Mouse (Mus musculus): ENCODE data around the gene 2010300C02Rik.
"Not testable (repeated sequence)": the region's sequence is repeated elsewhere in the genome, so short reads cannot be mapped to it uniquely, and the experiment has no call there.

Gene 2010300C02Rik

GRCm38 (mm10) chr1:37619542-37619941 is 100.3 kb downstream of the 2010300C02Rik start:
- DNase-seq: no peak

- no peak for DNase-seq
These were observed 102.8 kb downstream of the 2010300C02Rik start for GRCm38 (mm10) chr1:37617047-37617446.

DNA sequence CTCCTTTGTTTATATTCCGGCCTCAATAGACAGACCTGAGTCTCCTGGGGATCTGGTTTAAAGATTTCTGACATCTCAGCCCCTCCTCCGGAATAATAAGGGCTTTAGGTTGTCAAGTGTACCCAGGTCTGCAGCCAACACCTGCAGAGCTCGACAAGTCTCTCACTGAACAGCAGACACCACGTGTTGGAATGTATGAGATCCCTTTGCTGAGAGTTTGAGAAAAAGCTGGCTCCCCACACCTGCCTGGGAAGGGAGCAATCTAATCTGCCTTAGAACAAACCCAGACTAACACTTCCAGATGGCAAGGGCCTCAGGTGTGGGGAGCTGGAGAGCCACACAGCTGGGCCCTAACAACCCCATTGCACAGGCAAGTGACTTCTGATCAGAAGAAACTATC is 103.3 kb downstream of the 2010300C02Rik start:
- no peak for DNase-seq

DNA sequence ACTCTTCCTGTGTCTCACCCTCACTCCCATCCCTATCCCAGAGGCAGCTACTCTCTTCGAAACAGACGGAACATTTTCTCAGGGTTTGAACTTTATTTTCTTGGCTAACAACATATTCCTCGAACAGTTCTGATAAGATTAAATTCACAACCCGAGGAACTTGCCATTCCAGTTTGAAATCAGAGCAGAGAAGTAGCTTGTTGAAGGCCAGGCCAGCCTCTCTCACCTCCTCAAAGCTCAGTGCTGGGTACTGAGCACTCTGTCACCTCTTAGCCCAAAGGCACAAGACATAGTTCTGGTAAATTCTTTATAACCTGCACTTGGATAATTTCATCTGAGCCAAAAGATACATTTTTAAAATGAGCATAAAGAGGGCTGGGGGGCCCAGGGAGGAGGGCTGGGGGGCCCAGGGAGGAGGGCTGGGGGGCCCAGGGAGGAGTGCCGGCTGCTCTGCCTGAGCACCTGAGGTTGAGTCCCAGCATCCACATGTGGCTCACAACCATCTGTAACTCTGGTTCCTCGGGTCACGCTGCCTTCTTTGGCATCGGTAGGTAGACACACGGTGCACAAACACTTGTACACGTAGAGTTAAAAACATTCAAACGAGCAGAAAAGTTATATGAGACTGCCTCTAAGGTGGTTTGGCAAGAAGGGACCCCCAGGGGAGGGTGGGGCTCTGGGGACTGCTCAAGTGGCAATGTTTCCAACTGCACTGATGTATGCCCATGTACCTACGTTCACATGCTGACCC is 104.4 kb downstream of the 2010300C02Rik start:
- DNase-seq: no peak

DNA sequence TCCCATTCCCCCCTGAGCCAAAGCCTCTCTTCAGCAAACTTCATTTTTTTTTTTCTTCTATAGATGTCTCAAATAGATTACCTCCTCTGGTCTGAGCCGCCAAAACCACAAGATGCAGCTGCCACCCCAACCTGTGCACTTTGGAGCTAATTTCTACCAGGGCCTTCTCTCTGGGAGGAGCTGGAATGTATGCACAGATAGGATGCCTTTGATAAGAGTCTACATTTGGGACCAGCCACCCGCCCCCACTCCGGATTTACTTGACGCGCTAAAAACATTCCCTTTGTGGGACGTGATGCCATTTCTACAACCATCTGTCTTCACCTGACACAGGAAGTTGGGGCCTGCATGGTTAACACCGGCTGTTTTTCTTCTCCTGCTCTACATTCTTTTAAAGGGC is 105.0 kb downstream of the 2010300C02Rik start:
- no peak for DNase-seq

DNA sequence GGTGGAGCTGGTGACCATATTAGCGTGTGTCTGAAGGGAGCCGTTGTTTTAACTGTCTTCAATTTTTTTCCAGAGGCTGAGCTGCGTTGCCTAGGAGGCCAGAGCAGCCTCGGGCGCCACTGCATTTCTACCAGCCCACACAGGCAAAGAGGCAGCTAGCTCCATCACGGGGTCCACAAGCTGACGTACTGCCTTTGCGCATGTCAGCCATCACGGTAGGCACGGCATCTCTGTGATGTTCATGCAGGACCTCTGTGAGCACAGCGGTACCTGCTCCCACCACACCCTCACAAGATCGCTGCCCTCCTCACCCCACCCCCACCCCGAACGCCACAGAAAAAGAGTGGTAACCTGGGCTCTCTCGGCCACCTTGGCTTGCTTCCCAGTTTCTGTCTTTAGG is 105.8 kb downstream of the 2010300C02Rik start:
- no peak for DNase-seq

DNA sequence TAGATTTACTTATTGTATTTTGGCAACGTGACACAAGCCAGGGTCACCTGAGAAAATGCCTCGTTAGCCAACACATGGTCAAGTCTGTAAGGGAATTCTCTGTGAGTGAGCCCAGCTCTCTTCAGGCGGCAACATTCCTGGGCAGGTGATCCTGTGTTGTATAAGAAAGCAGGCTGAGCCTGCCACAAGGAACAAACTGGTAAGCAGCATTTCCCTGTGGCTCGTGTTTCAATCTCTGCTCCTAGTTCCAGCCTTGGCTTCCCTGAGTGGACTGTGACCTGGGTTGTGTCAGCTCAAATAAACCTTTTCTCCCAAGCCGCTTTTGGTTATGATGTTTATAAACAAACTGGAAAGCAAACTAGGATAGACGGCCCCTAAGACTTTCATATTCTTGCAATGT is 108.9 kb downstream of the 2010300C02Rik start:
- peak; percentile 13 for DNase-seq

- DNase-seq: no peak
These were observed 109.6 kb downstream of the 2010300C02Rik start for GRCm38 (mm10) chr1:37610242-37610641.

- not testable (repeated sequence) for DNase-seq
These were observed 114.2 kb downstream of the 2010300C02Rik start for GRCm38 (mm10) chr1:37605694-37606093.

DNA sequence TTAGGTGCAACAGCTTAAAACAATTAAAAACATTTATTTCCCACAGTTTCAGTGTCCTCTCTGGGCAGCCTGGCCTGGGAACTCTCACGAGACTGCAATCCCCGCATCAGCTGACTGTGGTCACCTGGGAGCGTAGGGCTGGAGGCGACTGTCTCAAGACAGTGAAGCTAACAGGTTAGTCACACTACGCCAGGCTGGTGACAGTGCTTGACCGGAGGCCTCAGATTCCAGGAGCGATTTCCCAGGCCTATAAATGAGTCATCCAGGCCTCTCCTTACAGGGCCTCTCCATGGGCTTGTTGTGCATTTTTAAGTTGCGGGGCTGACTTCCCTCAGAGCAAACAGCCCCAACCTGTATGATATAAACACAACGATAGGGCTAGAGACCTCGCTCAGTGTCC is 116.7 kb downstream of the 2010300C02Rik start:
- DNase-seq: no peak

DNA sequence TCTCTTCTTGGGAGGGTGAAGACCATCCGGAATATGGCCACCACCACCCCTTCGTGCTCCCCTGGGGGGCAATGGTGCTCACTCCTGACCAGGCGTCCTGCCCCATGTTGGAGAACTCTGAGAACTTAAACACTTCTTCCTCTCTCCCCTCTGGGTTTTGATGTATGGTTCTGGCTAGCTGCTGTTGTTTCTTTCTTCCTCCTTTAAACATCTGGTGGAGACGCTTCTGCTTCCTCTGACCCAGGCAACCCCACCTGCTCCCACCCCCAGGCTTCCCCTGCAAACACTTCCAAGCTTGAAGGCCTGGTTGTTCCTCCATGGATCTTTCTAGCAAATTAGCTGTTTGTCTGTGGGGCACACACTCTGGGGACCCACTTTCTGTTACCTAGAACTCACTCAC is 117.6 kb downstream of the 2010300C02Rik start:
- DNase-seq: no peak

GRCm38 (mm10) chr1:37601461-37601860 is 118.4 kb downstream of the 2010300C02Rik start:
- DNase-seq: no peak

- no peak for DNase-seq
These were observed 119.2 kb downstream of the 2010300C02Rik start for GRCm38 (mm10) chr1:37600640-37601175.

DNA sequence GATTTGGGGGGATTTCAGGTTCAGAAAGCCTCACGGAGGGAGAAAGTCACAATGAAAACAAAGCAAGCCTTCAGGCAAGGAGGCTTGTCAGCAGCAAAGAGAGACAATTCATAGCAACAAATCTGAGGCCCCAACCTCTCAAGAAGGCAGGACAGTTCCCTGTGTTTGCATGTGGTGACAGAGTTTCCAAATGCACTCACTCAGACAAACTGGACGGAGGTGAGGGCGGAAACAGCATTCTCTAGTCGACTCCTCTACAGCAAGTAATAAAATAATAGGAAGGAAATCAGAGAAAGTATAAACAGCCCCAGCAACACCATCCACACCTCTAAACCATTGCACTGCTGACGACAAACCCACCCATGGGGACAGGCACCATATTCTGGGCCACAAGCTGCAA is 120.9 kb downstream of the 2010300C02Rik start:
- no peak for DNase-seq

DNA sequence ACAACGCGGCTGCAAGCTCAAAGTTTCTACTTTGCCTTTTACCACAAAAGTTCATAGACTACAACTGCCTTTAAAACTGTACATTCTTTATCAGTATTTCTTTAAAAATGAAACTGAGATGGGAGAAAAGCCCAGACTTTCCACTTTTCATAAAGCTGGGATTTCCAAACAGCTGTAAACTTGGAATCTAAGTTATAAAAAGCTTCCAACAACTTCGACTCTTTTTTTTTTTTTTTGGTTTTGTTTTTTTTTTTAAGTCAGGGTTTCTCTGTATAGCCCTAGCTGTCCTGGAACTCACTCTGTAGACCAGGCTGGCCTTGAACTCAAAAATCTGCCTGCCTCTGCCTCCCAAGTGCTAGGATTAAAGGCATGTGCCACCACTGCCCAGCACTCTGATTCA is 125.1 kb downstream of the 2010300C02Rik start:
- not testable (repeated sequence) for DNase-seq

DNA sequence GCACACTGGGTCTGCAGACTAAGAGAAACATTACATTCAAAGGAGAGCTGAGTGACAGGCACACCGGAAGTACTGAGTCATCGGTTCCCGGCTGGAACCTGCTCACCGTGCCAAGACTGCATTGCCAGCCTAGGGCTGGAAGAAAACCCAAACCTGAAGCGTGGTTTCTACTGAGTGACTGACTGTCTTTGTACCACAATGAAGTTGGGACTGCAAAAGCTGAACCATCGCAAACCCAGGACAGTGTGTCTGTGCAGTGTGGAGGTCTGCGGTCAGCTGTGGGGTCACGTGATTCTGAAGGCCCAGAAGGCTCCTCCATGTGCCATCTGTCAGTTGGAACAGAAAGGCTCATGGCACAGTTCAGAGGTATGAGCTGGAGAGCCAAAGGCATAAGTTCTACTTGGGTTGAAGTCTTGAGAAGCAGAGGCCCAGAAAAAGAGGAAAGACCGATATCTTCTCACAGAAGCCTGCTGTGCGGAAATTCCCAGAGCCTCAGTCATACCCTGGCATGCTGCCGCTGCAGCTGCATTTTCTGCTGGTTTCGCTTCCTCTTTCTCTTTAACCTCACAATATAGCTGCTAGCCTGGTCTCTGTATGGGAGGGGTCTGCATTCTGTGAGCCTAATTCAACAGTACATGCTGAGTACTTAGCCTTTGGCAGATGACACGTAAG is 133.9 kb downstream of the 2010300C02Rik start:
- DNase-seq: peak; percentile 28

GRCm38 (mm10) chr1:37583795-37584464 is 136.0 kb downstream of the 2010300C02Rik start:
- DNase-seq: no peak

- no peak for DNase-seq
These were observed 136.7 kb downstream of the 2010300C02Rik start for GRCm38 (mm10) chr1:37583167-37583566.

- no peak for DNase-seq
These were observed 140.2 kb downstream of the 2010300C02Rik start for GRCm38 (mm10) chr1:37579686-37580085.

GRCm38 (mm10) chr1:37572528-37573272 is 147.2 kb downstream of the 2010300C02Rik start:
- DNase-seq: no peak

GRCm38 (mm10) chr1:37568379-37568778 is 151.5 kb downstream of the 2010300C02Rik start:
- DNase-seq: no peak

- no peak for DNase-seq
These were observed 153.1 kb downstream of the 2010300C02Rik start for GRCm38 (mm10) chr1:37566754-37567153.

DNA sequence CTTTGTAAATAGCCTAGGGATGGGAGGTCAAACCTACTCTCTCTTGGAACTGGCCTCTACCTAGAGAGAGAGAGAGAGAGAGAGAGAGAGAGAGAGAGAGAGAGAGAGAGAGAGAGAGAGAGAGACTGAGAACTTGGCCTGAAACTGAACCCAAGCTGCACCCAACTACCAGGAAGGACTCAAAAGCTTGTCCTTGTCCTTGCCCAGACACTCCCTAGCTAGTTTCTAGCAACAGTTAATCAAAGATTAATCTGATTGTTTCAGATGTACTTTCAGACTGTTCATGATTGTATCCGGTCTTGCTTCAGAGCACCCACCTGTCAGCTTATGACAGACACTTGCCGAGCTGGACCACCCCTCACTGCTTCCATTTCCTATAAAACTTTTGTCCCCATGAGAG is 153.5 kb downstream of the 2010300C02Rik start:
- DNase-seq: no peak
